Mouse (Mus musculus) kidney, adult 2 months (tissue): ENCODE measurements around the gene Glis1. TPM values are rescaled to one million over a fixed set of nuclear protein-coding genes. Genes with fewer than 3 reads are reported as not detected.

Experiments
- DNase-seq: peaks from one replicate; pipeline ENCODE4 v3.0.0; 2021
- H3K27ac ChIP-seq: fragments of 200-500 bp; 2 replicates; pipeline ENCODE4 v1.5.1; 2012; ENCODE audit warnings: low read depth, low read length, control low read depth, inconsistent platforms; ENCODE audit not compliant: insufficient read depth
- H3K27me3 ChIP-seq: fragments of 200-500 bp; replicated peaks from 2 replicates; pipeline ENCODE4 v1.6.1; 2012; ENCODE audit warnings: mild to moderate bottlenecking, moderate library complexity, low read length, inconsistent platforms; ENCODE audit not compliant: control insufficient read depth, insufficient read depth
- H3K36me3 ChIP-seq: fragments of 200-500 bp; 2 replicates; pipeline ENCODE4 v1.6.1; 2012; ENCODE audit warnings: mild to moderate bottlenecking, moderate library complexity, low read length, inconsistent platforms; ENCODE audit not compliant: control insufficient read depth, insufficient read depth
- H3K4me1 ChIP-seq: fragments of 200-500 bp; 2 replicates; pipeline ENCODE4 v1.6.1; 2011; ENCODE audit warnings: low read length; ENCODE audit not compliant: control insufficient read depth, insufficient read depth
- H3K4me3 ChIP-seq: fragments of 200-500 bp; 2 replicates; pipeline ENCODE4 v1.5.1; 2011; ENCODE audit warnings: mild to moderate bottlenecking, low read depth, low read length, control low read depth; ENCODE audit not compliant: insufficient read depth
- CTCF ChIP-seq: fragments of 200-500 bp; conservative IDR thresholded peaks from 2 replicates; pipeline ENCODE4 v1.5.1; 2011; ENCODE audit warnings: low read depth, mild to moderate bottlenecking, control low read depth, low read length, moderate library complexity, mixed read lengths; ENCODE audit not compliant: insufficient read depth, insufficient read length
- POLR2A ChIP-seq: fragments of 200-500 bp; IDR thresholded peaks from one replicate; pipeline ENCODE4 v1.6.1; 2011; ENCODE audit warnings: low read depth, low read length, control low read depth
- WGBS: fragments of 180-500 bp; shearing (Covaris S2); methylation state at CpG from one replicate; pipeline ENCODE4 v1.1.7; 2018; 5-methylcytosine and 5-hydroxymethylcytosine counted together
- polyA plus RNA-seq: library from polyadenylated mRNA; depleted of rRNA; stranded (reverse); fragments of >200 nt; gene quantifications from 2 replicates; pipeline ENCODE4 v1.2.3, GENCODE M21; 2012

Glis1 gene
- polyA plus RNA-seq, 1 experiment: 15.2 TPM

DNA sequence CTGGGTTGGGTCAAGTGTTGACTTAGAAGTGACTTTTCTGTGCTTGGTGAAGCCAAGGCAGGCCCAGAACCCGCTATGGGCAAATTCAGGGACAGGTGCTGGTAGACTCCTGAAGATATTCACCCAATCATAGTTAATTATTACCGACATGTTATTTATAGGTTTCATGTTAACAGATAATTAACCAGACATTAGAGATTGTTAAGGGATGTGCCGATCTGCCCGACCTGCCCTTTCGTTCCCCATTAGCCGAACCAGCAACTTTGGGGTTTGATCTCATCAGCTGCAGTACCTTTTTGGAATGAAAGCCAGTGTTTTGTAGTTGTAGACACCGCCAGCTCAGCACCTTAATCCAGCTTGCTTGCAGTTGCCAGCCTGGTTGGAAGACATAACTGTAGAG lies 2.1 kb downstream of the Glis1 start:
- H3K4me3 ChIP-seq: peak overlapping the region; percentile 25
- H3K27ac ChIP-seq: peak overlapping the region; percentile 81
- no peaks in the 10 kb centered on the region for H3K27me3 ChIP-seq

DNA sequence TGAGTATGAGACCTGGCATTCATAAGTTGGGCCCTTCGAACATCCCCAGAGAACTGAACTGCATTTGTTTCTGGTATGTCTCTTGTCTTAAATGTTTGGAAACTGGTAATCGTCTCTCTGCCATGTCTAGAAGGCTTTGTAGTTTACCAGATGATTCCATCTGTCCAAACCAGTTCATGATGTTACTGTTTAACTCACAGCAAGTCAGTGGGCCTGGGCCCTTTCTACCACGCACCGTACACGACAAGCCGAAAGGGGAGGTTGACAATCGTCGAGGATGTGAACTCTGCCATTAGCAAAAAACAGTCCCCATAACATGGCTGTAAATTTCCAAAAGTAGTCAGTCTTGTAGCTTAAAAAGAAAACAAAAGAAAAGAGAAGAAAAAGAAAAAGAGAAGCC lies 4.3 kb downstream of the Glis1 start:
- TF ChIP-seq POLR2A: no peak
- TF ChIP-seq CTCF: no peak
- no peaks in the 10 kb centered on the region for H3K27me3 ChIP-seq
- 65% methylated on average over 8 of the region's 8 CpGs for WGBS
- no peaks in the 10 kb centered on the region for H3K36me3 ChIP-seq
- no peak overlapping the region for H3K4me3 ChIP-seq
- peak; percentile 68 for DNase-seq
- peaks cover 14% of the 10 kb centered on the region; the same call in 1 of the 2 replicates for H3K4me1 ChIP-seq
- peak overlapping the region; percentile 80 for H3K27ac ChIP-seq

More for the DNA sequence above, 2.1 kb downstream of the Glis1 start:
- DNase-seq: peak; percentile 89
- WGBS: 55% methylated on average over 7 of the region's 7 CpGs
- TF ChIP-seq POLR2A: no peak
- TF ChIP-seq CTCF: no peak
- H3K4me1 ChIP-seq: peaks cover 16% of the 10 kb centered on the region; the same call in 1 of the 2 replicates
- H3K36me3 ChIP-seq: no peaks in the 10 kb centered on the region

DNA sequence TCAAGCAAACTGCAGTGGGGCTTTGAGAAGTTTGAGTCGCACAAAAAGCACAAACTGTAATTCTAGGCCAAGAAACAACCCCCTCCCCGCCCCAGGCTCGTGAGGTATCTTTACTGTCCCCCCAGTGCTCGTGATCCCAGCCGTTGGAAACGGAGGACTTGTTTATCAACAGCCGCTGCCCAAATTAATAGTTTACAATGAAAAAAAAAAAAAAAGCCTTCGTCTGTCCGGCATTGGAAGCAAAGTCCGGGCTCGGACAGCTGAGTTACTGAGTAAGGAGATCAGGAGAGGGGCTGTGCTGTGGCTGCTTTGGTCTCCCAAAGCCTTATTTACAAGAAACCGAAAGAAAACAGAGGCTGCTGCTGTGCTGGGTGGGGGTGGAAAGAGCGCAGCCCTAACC lies 5.9 kb downstream of the Glis1 start:
- Histone ChIP-seq H3K27me3 (no peaks in the 10 kb centered on the region), H3K27ac (peak overlapping the region; percentile 94), H3K36me3 (no peaks in the 10 kb centered on the region), H3K4me3 (peak overlapping the region; percentile 35), H3K4me1 (peaks cover 14% of the 10 kb centered on the region; the same call in 1 of the 2 replicates)
- 27% methylated on average over 13 of the region's 13 CpGs for WGBS
- peak; percentile 84 for DNase-seq
- TF ChIP-seq CTCF: no peak
- no peak for TF ChIP-seq POLR2A

DNA sequence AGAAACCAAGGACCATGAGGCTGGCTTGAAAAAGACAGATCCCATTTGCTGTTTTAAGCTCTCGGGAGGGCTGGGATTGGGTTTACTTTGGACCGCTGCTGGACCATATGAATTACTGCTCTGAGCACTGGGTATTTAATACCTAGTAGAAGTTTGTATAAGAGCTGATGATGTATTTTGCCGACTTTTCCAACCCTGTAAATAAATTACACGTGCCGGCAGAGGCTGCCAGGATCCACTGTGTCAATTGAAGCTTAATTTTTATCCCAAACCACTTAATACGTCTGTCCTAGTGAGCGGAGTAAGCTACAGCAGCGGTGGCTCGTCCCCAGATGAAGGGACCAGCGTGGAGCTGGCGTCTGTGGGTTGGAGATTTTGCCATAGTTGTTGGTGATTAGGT lies 7.9 kb downstream of the Glis1 start:
- DNase-seq: peak; percentile 88
- Histone ChIP-seq H3K4me1 (peaks cover 14% of the 10 kb centered on the region; the same call in 1 of the 2 replicates), H3K4me3 (peak overlapping the region; percentile 21; the same call in 1 of the 2 replicates), H3K36me3 (no peaks in the 10 kb centered on the region), H3K27ac (peak overlapping the region; percentile 82), H3K27me3 (no peaks in the 10 kb centered on the region)
- TF ChIP-seq CTCF (no peak), POLR2A (no peak)
- 35% methylated on average over 11 of the region's 11 CpGs for WGBS

DNA sequence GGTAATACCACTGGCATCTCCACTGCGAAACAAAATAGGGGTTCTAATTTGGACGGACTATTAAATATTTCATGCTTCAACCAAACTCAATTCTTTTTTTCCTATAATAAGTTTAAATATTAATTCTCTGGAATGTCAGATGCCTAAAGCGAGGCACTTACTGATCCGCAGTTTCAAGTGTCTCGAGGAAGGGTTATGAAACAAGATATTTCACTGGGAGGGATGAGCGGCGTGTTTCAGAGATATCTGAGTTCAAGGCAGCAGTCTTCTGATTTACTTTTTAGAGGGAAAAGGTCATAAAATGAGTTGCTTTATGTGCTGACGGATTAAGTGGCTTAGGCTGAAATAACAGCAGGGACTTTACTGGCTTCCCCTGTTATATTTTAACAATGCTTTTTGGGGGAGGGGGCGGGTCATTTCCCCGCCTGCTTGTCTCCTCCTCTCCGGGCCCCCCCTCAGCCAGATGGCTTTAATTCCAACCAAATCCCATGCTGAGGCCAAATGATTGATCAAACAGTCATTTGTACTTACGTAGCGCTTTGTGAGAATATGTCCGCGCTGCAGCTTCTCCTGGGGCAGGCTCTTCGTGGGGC lies 8.6 kb downstream of the Glis1 start:
- Histone ChIP-seq H3K27ac (peak overlapping the region; percentile 60), H3K27me3 (no peaks in the 10 kb centered on the region), H3K36me3 (no peaks in the 10 kb centered on the region), H3K4me1 (peaks cover 14% of the 10 kb centered on the region; the same call in 1 of the 2 replicates), H3K4me3 (no peak overlapping the region)
- no peak for TF ChIP-seq POLR2A
- no peak for TF ChIP-seq CTCF
- 28% methylated on average over 16 of the region's 16 CpGs for WGBS
- DNase-seq: peak; percentile 61

DNA sequence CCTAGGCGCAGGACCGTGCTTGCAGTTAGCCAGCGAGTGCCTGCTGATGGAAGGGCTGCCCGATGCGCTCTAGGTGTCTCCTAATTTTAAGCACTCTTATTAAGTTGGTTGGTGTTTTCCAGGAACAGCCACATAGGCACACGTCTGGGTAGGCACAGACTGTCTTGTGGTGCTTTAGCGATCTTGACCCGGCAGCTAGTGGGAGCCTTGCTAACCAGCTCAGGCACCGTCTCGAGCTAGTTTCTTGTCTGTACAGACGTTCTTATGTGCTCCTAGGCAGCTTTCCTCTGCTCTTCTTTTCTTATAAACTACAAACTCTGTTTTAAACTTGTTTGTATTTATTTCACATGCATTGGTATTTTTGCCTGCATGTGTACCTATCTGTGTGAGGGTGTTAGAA lies 9.2 kb downstream of the Glis1 start:
- WGBS: 59% methylated on average over 11 of the region's 11 CpGs
- no peaks in the 10 kb centered on the region for H3K36me3 ChIP-seq
- peaks cover 11% of the 10 kb centered on the region; the same call in 1 of the 2 replicates for H3K4me1 ChIP-seq
- H3K27me3 ChIP-seq: no peaks in the 10 kb centered on the region
- TF ChIP-seq CTCF (no peak), POLR2A (no peak)
- DNase-seq: peak; percentile 33
- H3K4me3 ChIP-seq: no peak overlapping the region
- H3K27ac ChIP-seq: no peak overlapping the region; the same call in 1 of the 2 replicates

DNA sequence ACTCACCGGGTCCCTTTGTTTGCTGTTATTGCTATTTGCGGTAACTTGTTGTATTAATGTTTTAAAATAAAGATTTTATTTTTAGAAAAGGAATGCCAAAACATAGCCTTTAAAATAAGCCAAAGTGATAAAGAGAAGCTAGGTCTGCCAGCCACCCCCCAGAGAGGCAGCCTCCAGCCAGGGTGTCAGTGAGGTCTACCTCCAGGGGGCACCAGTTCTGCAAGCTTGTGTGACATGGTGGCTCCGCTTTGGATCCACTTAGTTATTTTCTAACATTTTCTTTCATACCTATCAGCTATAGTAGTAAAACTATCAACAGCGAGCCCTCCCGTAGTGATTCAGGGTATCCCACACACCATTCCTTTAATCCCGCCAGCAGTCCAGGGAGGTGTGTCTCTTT lies 14.1 kb downstream of the Glis1 start:
- no peak overlapping the region for H3K4me3 ChIP-seq
- no peak overlapping the region for H3K27ac ChIP-seq
- peak; percentile 12 for DNase-seq
- H3K27me3 ChIP-seq: no peaks in the 10 kb centered on the region
- peaks cover 21% of the 10 kb centered on the region; the same call in 1 of the 2 replicates for H3K4me1 ChIP-seq
- WGBS: 86% methylated on average over 6 of the region's 6 CpGs
- no peaks in the 10 kb centered on the region for H3K36me3 ChIP-seq
- TF ChIP-seq CTCF (0 out of 2 replicates have a peak, but pooled peaks have one; percentile 27), POLR2A (no peak)

DNA sequence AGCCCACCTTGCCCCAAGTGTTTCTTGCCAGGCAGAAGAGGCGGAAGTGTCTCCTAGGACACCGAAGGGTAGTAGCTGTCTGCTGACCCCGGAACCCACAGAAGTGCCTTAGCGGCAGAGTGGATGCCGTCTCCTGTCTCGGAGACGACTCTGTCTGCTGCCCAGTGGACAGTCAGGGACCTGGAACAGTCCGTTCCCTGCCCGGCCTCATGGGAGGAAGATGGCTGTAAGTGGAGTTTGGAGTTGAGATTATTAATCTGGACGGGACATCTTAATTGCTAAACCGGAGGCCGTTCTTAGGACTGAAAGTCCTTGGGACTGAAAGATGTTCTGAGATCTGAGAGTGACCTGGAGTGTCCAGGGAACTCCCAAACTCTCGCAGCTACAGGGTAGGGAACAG lies 15.1 kb downstream of the Glis1 start:
- Histone ChIP-seq H3K27ac (no peak overlapping the region), H3K4me3 (no peak overlapping the region), H3K27me3 (no peaks in the 10 kb centered on the region), H3K36me3 (no peaks in the 10 kb centered on the region), H3K4me1 (peaks cover 18% of the 10 kb centered on the region; the same call in 1 of the 2 replicates)
- 48% methylated on average over 13 of the region's 13 CpGs for WGBS
- TF ChIP-seq POLR2A (no peak), CTCF (no peak)
- DNase-seq: peak; percentile 48
